Mouse (Mus musculus) retina, embryonic 14.5 days (tissue): Measurements from ENCODE around the gene Tmco3.

ENCODE experiments used
- DNase-seq: peaks from one replicate; pipeline ENCODE4 v3.0.0-alpha.2; 2015; ENCODE audit warnings: low spot score

Tmco3 gene

GRCm38 (mm10) chr8:13287692-13288623 lies at the start of gene Tmco3, which contains the start of gene Dcun1d2:
TSS of gene Tmco3 (plus strand) at chr8:13288190.
TSS of gene Dcun1d2 (minus strand) at chr8:13288131.
- DNase-seq: peak; percentile 98

DNA sequence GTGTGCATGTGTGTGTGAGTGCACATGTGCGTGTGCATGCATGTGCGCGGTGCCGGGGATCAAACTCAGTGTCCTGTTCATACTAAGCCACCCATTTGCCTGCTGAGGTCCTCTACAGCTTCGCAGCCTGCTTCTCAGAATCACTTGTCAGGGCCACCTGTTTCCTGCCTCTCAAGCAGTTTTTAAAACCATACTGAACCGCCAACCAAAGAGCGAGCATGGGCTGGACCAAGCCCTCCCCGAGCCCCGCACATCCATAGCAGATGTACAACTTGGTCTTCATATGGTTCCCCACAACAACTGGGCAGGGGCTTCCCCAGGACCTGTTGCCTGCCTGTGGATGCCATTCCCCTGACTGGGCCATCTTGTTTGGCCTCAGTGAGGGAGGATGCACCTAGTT lies 47.9 kb upstream of the Tmco3 start:
- DNase-seq: no peak

- DNase-seq: no peak
Measured at GRCm38 (mm10) chr8:13240691-13241090, 47.3 kb upstream of the Tmco3 start.

DNA sequence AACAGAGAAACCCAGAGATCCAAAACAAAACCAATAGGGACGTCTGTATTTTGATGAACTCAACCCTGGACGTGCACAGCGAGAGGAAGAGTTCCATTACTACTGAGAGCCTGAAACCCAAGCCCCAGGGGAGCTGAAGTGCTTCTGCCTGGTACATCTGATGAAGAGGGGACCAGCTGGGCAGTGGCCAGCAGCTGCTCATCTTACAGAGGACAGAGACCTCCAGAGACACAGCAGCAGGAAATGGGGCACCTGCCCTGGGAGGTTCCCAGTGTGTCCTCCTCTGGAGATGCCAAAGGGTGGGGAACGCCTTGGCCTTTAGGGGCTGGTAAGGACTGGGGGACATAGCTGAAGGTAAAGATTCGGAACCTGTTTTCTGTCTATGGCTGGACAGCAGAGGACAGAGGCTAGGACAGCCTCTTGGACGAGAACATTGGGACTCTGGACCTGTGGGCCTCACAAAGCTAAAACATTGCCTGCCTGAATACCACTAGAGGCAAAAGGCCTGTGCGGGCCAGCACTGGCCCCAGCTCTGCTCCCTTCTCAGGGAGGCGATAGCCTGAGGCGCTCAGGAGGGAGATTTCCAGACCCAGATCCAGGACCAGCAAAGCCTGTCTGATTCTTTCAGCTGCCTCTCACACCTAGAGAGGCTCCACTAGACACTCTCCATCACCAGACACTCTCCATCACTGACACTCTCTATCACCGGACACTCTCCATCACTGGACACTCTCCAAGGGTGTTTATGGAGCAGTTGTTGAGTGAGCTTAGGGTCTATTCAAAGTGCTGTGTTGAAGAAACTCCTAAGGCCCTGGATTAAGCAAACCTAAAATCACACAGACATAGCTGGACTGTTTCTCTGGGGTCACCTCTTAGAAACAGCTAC lies 44.8 kb upstream of the Tmco3 start:
- DNase-seq: peak; percentile 21

GRCm38 (mm10) chr8:13244343-13244880 lies 43.6 kb upstream of the Tmco3 start:
- DNase-seq: no peak

- DNase-seq: no peak
Measured at GRCm38 (mm10) chr8:13252837-13253236, 35.2 kb upstream of the Tmco3 start.

- no peak for DNase-seq
Measured at GRCm38 (mm10) chr8:13253413-13253812, 34.6 kb upstream of the Tmco3 start.

DNA sequence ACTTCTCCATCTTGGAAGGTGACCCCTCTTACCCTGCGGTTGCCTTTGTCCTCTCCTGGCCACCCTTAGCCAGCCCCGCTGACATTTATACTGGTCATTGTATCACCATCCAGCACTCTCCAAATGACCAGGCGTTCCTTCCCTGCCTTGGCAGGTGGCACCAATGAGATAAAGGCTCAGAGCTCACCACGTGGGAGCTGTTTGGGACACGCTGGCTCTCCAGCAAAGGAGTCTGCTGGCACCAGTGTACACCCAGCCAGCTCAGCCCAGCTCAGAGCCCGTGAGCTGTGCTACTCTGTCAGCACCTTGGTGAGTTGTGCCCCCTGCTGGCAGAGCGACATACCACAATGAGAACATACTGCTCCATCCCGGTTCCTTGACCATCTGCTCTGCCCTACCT lies 34.0 kb upstream of the Tmco3 start, which contains the start of gene Adprhl1:
TSS of gene Adprhl1 (minus strand) at position 144 of the 400 bp plus-strand sequence.
- peak; percentile 74 for DNase-seq

- no peak for DNase-seq
Measured at GRCm38 (mm10) chr8:13263376-13263775, 24.6 kb upstream of the Tmco3 start.

GRCm38 (mm10) chr8:13267566-13267965 lies 20.4 kb upstream of the Tmco3 start:
- no peak for DNase-seq

- no peak for DNase-seq
Measured at GRCm38 (mm10) chr8:13272834-13273233, 15.2 kb upstream of the Tmco3 start.

- DNase-seq: no peak
Measured at GRCm38 (mm10) chr8:13276941-13277447, 11.0 kb upstream of the Tmco3 start.

GRCm38 (mm10) chr8:13283200-13283599 lies 4.8 kb upstream of the Tmco3 start:
- no peak for DNase-seq

DNA sequence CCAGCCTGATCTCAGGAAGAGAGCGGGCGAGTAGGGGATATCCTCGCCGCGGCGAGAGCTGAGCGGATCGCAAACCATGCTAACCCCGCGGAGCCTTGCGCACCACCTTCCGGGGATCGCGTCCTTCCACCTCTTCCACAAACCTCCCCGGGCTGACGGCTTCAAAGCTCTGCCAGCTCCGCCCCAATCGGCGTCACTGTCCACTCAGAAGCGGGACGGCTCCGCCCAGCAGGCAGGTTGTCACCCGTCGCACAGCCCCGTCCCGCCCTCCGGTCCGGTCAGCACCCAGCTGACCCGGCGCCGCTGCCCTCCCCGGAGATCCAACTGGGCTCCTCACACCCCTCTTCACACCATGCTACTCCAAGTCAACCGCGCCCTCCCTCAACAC lies 692 bp upstream of the Tmco3 start:
- peak; percentile 81 for DNase-seq

- DNase-seq: no peak
Measured at GRCm38 (mm10) chr8:13288646-13289045, 656 bp downstream of the Tmco3 start.

DNA sequence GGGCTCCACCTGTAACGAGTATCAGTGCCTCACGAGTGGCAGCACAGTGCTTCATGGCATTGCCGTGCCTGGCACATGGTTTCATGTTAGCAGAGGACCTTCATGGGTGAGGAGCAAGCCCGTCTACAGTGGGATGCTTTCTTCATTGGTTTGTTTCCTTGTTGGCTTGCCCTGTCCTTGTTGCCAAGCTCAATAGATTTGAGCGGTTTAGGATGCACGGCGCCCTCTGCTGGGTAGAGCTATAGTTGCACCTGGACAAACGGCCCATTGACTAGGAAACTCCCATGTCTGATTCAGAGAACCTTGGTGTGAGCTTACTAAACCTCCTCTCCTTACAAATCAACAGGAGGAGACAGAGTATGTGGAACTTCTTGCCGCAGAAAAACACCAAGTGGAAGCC lies 4.4 kb downstream of the Tmco3 start:
- peak; percentile 87 for DNase-seq

DNA sequence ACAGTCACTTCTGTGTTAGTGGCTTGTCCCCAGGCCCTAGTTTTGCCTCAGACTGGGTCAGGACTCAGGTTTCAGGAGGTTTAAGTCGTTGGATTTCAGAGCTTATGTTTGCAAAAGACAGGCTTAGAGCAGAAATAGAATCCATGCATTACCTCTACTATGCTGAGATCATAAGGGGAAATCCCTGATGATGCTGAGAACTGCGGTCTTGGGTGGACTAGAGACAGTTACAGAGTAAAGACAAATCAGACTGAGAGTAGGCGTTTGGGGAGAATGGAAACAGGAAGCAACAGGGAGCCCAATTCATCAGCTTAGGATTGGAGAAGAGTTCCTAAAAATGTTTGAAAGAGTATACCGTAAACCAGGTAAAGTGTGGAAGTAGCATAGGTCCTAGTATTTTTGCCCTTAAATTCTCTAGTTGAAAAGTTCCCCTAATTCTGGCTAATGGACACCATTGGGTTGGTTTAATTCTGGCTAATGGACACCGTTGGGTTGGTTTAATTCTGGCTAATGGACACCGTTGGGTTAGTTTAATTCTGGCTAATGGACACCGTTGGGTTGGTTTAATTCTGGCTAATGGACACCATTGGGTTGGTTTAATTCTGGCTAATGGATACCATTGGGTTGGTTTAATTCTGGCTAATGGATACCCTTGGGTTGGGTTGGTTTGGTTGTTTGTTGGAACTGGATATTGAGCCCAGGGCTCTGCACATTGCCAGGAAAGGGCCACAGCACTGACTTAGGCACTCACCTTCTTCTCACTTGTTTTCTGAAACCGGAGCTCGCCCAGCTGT lies 5.9 kb downstream of the Tmco3 start:
- no peak for DNase-seq

GRCm38 (mm10) chr8:13299571-13299970 lies 11.6 kb downstream of the Tmco3 start:
- no peak for DNase-seq

DNA sequence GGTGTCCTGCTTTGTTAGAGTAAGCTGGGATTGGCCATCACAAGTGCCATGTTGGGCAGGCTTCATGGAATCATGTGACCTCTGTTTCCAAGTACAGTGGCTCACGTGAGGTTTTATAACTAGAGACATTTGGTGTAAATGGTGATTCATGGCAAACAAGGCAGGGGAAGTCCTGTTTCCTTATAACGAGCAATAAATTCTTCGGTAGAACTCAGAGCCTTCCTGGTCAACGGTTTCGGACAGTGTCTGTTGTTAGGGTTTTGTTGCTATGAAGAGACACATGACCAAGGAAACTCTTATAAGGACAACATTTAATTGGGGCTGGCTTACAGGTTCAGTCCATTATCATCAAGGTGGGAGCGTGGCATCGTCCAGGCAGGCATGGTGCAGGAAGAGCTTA lies 13.0 kb downstream of the Tmco3 start:
- no peak for DNase-seq

- no peak for DNase-seq
Measured at GRCm38 (mm10) chr8:13305459-13305858, 17.5 kb downstream of the Tmco3 start.

DNA sequence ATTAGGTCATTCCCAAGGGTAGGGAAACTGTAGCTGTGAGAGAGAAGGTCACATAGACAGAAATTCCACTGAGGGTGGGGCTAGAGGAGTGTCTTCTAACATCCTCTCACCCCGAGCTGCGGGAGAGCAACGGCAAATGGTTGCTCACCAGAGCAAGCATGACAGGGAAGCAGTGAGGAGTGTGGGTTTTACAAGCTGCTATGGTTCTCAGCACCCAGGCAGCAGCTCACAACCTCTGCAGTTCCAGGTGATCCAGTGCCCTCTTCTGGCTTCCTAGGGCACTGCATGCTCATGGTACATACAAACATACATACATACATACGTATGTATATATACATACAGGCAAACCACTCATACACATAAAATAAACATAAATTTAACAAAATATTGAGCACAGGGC lies 17.9 kb downstream of the Tmco3 start:
- DNase-seq: no peak
